Mouse (Mus musculus) cortical plate, adult 2 months (tissue): Measurements from ENCODE around the gene Dock8.

Experiments
- CTCF ChIP-seq: fragments of 200-500 bp; IDR thresholded peaks from 2 replicates; pipeline ENCODE4 v1.5.1; 2011; ENCODE audit warnings: mild to moderate bottlenecking, control low read depth, low read length; ENCODE audit not compliant: insufficient read depth; ENCODE audit errors: extremely low read depth
- POLR2A ChIP-seq: fragments of 200-500 bp; IDR thresholded peaks from 2 replicates; pipeline ENCODE4 v1.6.1; 2011; ENCODE audit warnings: mild to moderate bottlenecking, low read length, control low read depth; ENCODE audit not compliant: insufficient read depth; ENCODE audit errors: extremely low read depth

DNA sequence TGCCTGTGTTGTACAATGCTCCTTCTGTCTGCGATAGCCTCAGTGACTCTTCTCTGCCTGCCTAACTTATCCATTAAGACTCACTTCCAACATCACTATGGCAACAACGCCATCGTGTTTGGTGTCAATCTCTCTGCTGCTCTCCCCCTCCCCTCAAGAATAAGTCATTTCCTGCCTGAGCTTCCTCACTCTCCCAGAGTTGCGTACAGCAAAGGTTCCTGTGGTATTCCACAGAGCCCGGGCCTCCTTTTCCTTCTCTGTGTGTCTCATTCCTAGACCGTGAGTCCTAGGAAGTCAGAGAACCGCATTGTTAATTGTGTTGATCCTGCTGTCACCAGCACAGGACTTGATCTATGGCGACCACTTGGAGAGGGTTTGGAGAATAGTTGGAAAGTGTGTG is 4.4 kb upstream of the Dock8 start:
- TF ChIP-seq POLR2A (no peak), CTCF (no peak)
